Mouse (Mus musculus) lung, postnatal 0 days (tissue): ENCODE results near the gene Pik3r3. TPM values are rescaled to one million over a fixed set of nuclear protein-coding genes. Genes with fewer than 3 reads are reported as not detected.

Experiments used
- ATAC-seq: fragments of 200-750 bp; cut with Nextera tagmentation; 2 replicates; pipeline ENCODE4 v1.8.0; 2017; ENCODE audit warnings: moderate library complexity
- DNase-seq: peaks from one replicate; pipeline ENCODE4 v3.0.0-alpha.2; 2016; ENCODE audit warnings: low spot score
- H3K27ac ChIP-seq: fragments of 300-500 bp; sonication (generic); 2 replicates; pipeline ENCODE4 v1.5.1; 2014; ENCODE audit warnings: antibody characterized with exemption, mild to moderate bottlenecking, low read length, mixed read lengths
- H3K27me3 ChIP-seq: fragments of 300-500 bp; sonication (generic); replicated peaks from 2 replicates; pipeline ENCODE4 v1.6.1; 2014; ENCODE audit warnings: low read length, mixed read lengths; ENCODE audit not compliant: insufficient read depth
- H3K36me3 ChIP-seq: fragments of 300-500 bp; sonication (generic); 2 replicates; pipeline ENCODE4 v1.6.1; 2014; ENCODE audit warnings: low read length, mixed read lengths; ENCODE audit not compliant: insufficient read depth
- H3K4me1 ChIP-seq: fragments of 300-500 bp; sonication (generic); 2 replicates; pipeline ENCODE4 v1.6.1; 2014; ENCODE audit warnings: antibody characterized with exemption, low read depth, low read length, mixed read lengths; ENCODE audit not compliant: insufficient read depth
- H3K4me2 ChIP-seq: fragments of 300-500 bp; sonication (generic); replicated peaks from 2 replicates; pipeline ENCODE4 v1.6.1; 2014; ENCODE audit warnings: low read depth, mild to moderate bottlenecking, low read length, moderate library complexity, mixed read lengths
- H3K4me3 ChIP-seq: fragments of 300-500 bp; sonication (generic); 2 replicates; pipeline ENCODE4 v1.5.1; 2014; ENCODE audit warnings: low read depth, low read length
- H3K9ac ChIP-seq: fragments of 300-500 bp; sonication (generic); replicated peaks from 2 replicates; pipeline ENCODE4 v1.6.1; 2014; ENCODE audit warnings: low read depth, mild to moderate bottlenecking
- H3K9me3 ChIP-seq: fragments of 300-500 bp; sonication (generic); 2 replicates; pipeline ENCODE4 v1.6.1; 2016; ENCODE audit warnings: low read length, mixed read lengths
- CTCF ChIP-seq: IDR thresholded peaks from 2 replicates; pipeline ENCODE4 v1.5.1; 2016; ENCODE audit warnings: antibody characterized with exemption, mild to moderate bottlenecking
- EP300 ChIP-seq: IDR thresholded peaks from 2 replicates; pipeline ENCODE4 v1.6.1; 2016; ENCODE audit warnings: antibody characterized with exemption, mild to moderate bottlenecking, control low read depth
- WGBS: fragments of 180-500 bp; shearing (Covaris S2); extraction: QIAGEN DNeasy Blood & Tissue Kit; methylation state at CpG from one replicate; pipeline ENCODE4 v1.1.7; 2014; 5-methylcytosine and 5-hydroxymethylcytosine counted together
- polyA plus RNA-seq: library from polyadenylated mRNA; unstranded; fragments of >200 nt; fragmentation: Nextera tagmentation; extraction: Ambion mirVana; gene quantifications from 2 replicates; pipeline ENCODE4 v1.2.1, GENCODE M21; 2015

The Pik3r3 gene
- polyA plus RNA-seq, 1 experiment from 2014 or later, result 10.0 TPM

DNA sequence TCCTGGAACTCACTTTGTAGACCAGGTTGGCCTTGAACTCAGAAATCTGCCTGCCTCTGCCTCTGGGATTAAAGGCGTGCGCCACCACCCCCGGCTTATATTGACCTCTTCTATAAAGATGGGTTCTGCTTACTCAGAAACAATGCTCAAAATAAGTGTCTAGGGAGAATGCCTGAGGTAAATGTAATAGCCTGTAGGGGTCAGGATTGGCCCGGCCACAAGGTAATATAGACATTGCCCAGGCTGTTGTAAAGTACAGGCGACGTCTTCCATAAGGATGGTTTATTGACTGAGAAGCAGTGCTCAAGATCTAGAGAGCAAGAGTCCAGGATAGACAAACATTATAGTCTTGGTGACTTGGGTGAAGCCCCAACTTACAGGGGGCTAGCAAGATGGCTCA lies 46.8 kb downstream of the Pik3r3 start:
- Histone ChIP-seq H3K4me2 (no peak overlapping the region), H3K4me1 (no peaks in the 10 kb centered on the region), H3K36me3 (no peaks in the 10 kb centered on the region; the same call in 1 of the 2 replicates), H3K9me3 (no peaks in the 10 kb centered on the region), H3K27ac (no peak overlapping the region), H3K27me3 (no peaks in the 10 kb centered on the region), H3K4me3 (no peak overlapping the region), H3K9ac (no peak overlapping the region)
- TF ChIP-seq EP300 (no peak), CTCF (no peak)
- ATAC-seq (no peak), DNase-seq (no peak)
- WGBS, result 94% methylated on average over 6 of the region's 6 CpGs

DNA sequence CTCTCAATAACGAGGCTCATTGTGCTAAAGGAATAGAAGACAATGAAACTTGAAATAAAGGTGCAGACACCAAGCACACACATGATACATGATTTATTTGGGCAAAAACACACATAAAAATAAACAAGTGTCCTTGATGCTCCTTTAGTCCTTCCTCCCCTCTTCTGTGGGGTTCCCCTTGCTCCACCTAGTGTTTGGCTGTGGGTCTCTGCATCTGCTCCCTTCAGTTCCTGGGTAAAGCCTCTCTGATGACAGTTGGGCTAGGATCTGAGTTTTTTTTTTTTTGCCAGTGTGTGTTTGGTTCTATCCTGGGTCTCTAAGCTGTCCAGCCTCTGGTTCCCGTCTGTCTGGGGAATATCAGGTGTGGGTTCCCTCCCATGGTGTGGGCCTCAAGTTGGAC lies 60.8 kb downstream of the Pik3r3 start:
- no peaks in the 10 kb centered on the region for H3K4me1 ChIP-seq
- no peak overlapping the region for H3K4me2 ChIP-seq
- no peaks in the 10 kb centered on the region for H3K27me3 ChIP-seq
- no peak overlapping the region for H3K9ac ChIP-seq
- ATAC-seq (no peak), DNase-seq (no peak)
- H3K27ac ChIP-seq, result no peak overlapping the region
- no peaks in the 10 kb centered on the region for H3K36me3 ChIP-seq
- H3K4me3 ChIP-seq, result no peak overlapping the region
- WGBS, result 75% methylated on average over 2 of the region's 2 CpGs
- TF ChIP-seq CTCF (peak; percentile 51), EP300 (no peak)
- no peaks in the 10 kb centered on the region for H3K9me3 ChIP-seq

DNA sequence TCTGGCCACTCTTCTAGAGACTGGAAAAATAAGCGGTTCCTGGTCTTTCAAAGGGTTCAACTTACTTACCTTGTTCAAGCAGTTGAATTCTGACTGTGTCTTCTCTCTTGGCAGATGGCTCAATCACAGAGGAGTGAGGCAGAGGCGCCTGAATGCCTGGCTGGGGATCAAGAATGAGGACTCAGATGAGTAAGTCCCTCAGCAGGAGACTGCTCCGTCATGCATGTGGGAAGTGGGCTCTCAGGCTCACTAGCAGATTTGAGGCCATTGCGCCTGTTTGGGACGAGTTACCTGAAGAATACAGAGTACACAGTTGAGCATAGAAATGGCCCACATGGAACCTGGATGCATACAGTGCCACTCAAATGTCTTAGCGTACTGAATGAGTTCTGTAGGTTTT lies 70.1 kb downstream of the Pik3r3 start:
- Histone ChIP-seq H3K9me3 (no peaks in the 10 kb centered on the region), H3K9ac (no peak overlapping the region), H3K36me3 (peaks cover 6% of the 10 kb centered on the region; the same call in 1 of the 2 replicates), H3K27me3 (no peaks in the 10 kb centered on the region), H3K27ac (no peak overlapping the region), H3K4me1 (no peaks in the 10 kb centered on the region), H3K4me3 (no peak overlapping the region), H3K4me2 (no peak overlapping the region)
- TF ChIP-seq CTCF (no peak), EP300 (no peak)
- DNase-seq, result no peak
- 94% methylated on average over 6 of the region's 6 CpGs for WGBS
- no peak for ATAC-seq

DNA sequence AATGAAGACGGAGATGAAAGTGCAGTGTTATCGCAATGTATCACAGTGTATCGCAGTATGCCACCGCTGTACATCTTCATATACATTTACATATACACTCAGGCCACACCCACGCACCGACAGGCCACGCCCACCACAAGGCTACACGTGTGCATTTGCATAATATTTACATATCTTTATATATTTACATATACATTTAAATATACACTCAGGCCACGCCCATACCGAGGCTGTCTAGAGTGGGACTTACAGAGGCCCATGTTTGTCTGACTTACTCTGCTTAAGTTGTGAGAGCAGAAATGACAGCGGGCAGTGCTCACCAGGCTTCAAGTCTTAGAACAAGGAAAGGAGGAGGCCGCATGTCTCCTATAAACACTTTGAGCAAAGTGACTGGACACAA lies 71.9 kb downstream of the Pik3r3 start:
- Histone ChIP-seq H3K36me3 (peaks cover 6% of the 10 kb centered on the region; the same call in 1 of the 2 replicates), H3K4me1 (no peaks in the 10 kb centered on the region), H3K4me3 (no peak overlapping the region), H3K27ac (no peak overlapping the region), H3K9me3 (no peaks in the 10 kb centered on the region), H3K4me2 (no peak overlapping the region), H3K27me3 (no peaks in the 10 kb centered on the region), H3K9ac (no peak overlapping the region)
- DNase-seq (no peak), ATAC-seq (no peak)
- 86% methylated on average over 12 of the region's 12 CpGs for WGBS
- TF ChIP-seq CTCF (no peak), EP300 (no peak)

DNA sequence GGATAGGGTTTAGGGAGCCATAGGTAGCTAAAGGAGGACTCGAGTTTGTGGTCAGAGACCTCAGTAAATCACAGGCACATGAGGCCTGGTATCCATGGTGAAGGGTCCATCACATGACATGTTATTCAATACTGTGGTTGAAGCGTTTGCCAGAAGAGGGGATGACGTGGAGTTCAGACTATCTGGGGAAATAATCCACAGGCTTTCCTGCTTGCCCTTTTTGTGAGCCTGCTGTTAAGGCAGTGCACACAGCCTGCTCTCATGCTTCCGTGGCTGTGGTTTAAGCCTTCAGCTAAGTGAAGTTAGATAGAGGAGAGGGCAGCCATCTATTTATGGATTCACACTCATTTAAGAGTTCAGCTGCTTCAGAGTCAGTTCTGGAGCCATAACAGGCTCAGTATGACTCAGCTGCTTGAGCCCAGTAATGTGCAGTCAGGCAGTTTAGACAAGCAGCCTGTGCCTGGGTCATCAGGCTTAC lies 79.5 kb downstream of the Pik3r3 start:
- no peak overlapping the region for H3K4me2 ChIP-seq
- H3K36me3 ChIP-seq, result no peaks in the 10 kb centered on the region
- H3K9ac ChIP-seq, result no peak overlapping the region
- no peaks in the 10 kb centered on the region for H3K27me3 ChIP-seq
- no peak overlapping the region for H3K4me3 ChIP-seq
- ATAC-seq (no peak), DNase-seq (no peak)
- TF ChIP-seq CTCF (no peak), EP300 (no peak)
- WGBS, result 64% methylated on average over 4 of the region's 4 CpGs
- no peak overlapping the region for H3K27ac ChIP-seq
- H3K9me3 ChIP-seq, result no peaks in the 10 kb centered on the region
- no peaks in the 10 kb centered on the region for H3K4me1 ChIP-seq

DNA sequence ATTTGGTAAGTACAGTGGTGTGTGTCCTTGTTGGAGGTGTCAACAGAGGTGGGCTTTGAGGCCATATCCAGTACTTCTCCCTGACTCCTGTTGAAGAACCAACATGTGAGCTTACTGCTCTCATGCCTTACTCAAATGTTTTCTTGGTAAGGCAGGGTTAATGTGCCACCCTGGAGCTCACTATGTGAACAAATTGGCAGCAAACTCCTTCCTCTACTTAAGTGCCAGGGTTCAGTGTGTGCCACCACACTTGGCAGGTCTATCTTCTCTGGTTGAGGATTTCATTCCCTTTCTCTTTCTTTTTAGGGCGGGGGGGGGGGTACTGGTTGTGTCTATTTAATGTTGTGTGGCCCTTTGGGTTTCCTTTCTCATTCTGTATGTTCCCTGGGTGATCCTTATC lies 83.1 kb downstream of the Pik3r3 start:
- Histone ChIP-seq H3K9ac (no peak overlapping the region), H3K36me3 (peaks cover 12% of the 10 kb centered on the region; the same call in 1 of the 2 replicates), H3K4me1 (no peaks in the 10 kb centered on the region), H3K27me3 (no peaks in the 10 kb centered on the region), H3K4me3 (no peak overlapping the region), H3K4me2 (no peak overlapping the region), H3K27ac (no peak overlapping the region), H3K9me3 (no peaks in the 10 kb centered on the region)
- 33% methylated on average over 1 of the region's 1 CpGs for WGBS
- ATAC-seq (no peak), DNase-seq (no peak)
- no peak for TF ChIP-seq CTCF
- TF ChIP-seq EP300, result no peak

DNA sequence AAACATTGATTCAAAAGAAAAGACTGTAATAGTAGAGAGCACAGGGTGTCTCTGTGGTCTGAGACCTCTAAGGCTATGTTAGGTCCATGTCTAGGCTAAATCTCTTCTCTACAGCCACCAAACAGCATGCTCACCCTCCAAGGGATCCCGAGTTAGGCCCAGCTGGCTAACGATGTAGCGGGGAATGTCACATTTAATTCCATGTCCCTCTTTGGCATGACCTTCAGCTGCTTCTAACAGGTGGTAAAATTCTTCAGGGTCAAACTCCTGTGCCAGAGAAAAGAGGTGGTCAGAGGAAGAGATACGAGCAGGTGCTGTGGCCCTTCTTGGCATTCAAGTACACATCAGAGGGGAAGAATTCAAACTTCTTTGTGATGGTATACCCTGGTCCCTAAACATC lies 96.2 kb downstream of the Pik3r3 start:
- H3K9me3 ChIP-seq, result no peaks in the 10 kb centered on the region
- no peak overlapping the region for H3K4me3 ChIP-seq
- TF ChIP-seq CTCF (no peak), EP300 (no peak)
- 90% methylated on average over 4 of the region's 4 CpGs for WGBS
- no peaks in the 10 kb centered on the region for H3K4me1 ChIP-seq
- H3K4me2 ChIP-seq, result no peak overlapping the region
- H3K27me3 ChIP-seq, result no peaks in the 10 kb centered on the region
- no peak overlapping the region for H3K27ac ChIP-seq
- no peak overlapping the region for H3K9ac ChIP-seq
- no peak for ATAC-seq
- peaks cover 17% of the 10 kb centered on the region; the same call in 1 of the 2 replicates for H3K36me3 ChIP-seq
- DNase-seq, result no peak
